Mouse (Mus musculus) heart, adult 2 months (tissue): ENCODE data around the gene Plpp3.

Experiments used
- CTCF ChIP-seq: fragments of 200-600 bp; IDR thresholded peaks from 2 replicates; pipeline ENCODE4 v1.8.1; 2022; ENCODE audit warnings: antibody characterized with exemption, mild to moderate bottlenecking, moderate library complexity
- POLR2A ChIP-seq: fragments of 200-500 bp; IDR thresholded peaks from 2 replicates; pipeline ENCODE4 v1.6.1; 2011; ENCODE audit warnings: mild to moderate bottlenecking, low read depth, low read length, control low read depth; ENCODE audit not compliant: insufficient read depth

DNA sequence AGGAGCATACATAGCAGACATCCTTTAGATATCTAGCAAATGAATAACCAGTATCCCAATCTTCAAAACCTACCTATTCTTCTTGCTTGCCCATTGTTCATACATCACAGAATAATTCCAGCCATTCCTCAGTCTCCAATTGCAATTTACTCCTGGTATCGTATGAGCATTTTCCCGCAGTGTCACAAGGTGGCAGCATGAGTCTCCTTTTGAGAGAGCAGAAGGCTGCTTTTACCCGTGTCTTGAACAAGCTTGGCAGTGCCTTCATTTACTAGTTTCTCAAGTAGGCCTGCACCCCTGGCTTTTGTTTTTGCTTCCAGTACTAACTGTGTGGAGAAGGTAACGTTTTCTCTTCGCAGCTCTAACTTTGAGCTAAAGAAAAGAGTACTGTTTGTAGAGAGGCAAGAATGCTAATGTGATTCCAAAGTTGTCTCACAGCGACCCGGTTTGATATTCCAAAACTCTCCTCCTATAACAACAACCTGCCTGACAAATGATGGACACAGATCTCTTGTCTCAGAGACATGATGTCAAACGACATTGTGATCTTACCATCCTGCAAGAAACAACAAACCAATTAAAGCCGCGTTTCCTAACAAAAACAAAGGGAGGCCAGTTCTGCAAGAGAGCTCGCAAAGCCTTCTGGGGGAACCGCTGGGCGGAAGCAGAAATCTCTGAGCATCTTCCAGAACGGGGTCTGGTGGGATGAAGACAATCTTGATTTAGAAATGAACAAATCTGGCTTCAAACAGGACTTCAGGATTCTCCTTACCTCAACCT lies 5.0 kb upstream of the Plpp3 start:
- TF ChIP-seq CTCF (peak; percentile 88), POLR2A (no peak)
